Mouse (Mus musculus): Measurements from ENCODE around the gene Mtmr6.

GRCm38 (mm10) chr14:60340570-60340969 lies 75.5 kb downstream of the Mtmr6 start:
- TF ChIP-seq CTCF (IDR thresholded peaks at IDR 0.05; ENCODE audit: control insufficient read depth, insufficient read depth, insufficient replicate concordance, low read depth, low read length): no peak
- no peak for TF ChIP-seq POLR2A (IDR thresholded peaks at IDR 0.05; ENCODE audit: control insufficient read depth, low read depth, low read length)
